Mouse (Mus musculus) heart, adult 2 months (tissue): ENCODE measurements around the gene Trim47.

Experiments
- EP300 ChIP-seq: fragments of 200-500 bp; IDR thresholded peaks from 2 replicates; pipeline ENCODE4 v1.6.1; 2011; ENCODE audit warnings: low read depth, low read length, control low read depth; ENCODE audit not compliant: insufficient read depth
- POLR2A ChIP-seq: fragments of 200-500 bp; IDR thresholded peaks from 2 replicates; pipeline ENCODE4 v1.6.1; 2011; ENCODE audit warnings: mild to moderate bottlenecking, low read depth, low read length, control low read depth; ENCODE audit not compliant: insufficient read depth

- TF ChIP-seq EP300 (no peak), POLR2A (no peak)
Measured at GRCm38 (mm10) chr11:116148761-116149221, 21.8 kb upstream of the Trim47 start.
